19 mouse cellular contexts compared by ENCODE assay signal in genomic region chr15:42082436-42082835, GRCm38 (mm10).
DNase-seq lines count a peak whose midpoint lies in the region; ATAC-seq lines count a peak whose summit lies in the region.
"Had no signal": no experiment of that assay in that cellular context is flagged by ENCODE, and none has a peak within 500 bp of the region (broad histone marks: within the 10 kb centered on the region; RNA-seq: fewer than 3 reads in every experiment).

No protein-coding gene starts in this region.

- H3K9ac ChIP-seq in embryonic facial prominence, embryonic 13.5 days, result no peak overlapping the region
- H3K9ac ChIP-seq in embryonic facial prominence, embryonic 15.5 days, result no peak overlapping the region
- H3K9ac ChIP-seq: embryonic facial prominence, embryonic 12.5 days; forebrain, embryonic 12.5 days had no signal

- no peak overlapping the region for H3K4me2 ChIP-seq in embryonic facial prominence, embryonic 13.5 days
- no peak overlapping the region for H3K4me2 ChIP-seq in embryonic facial prominence, embryonic 15.5 days (replicated peaks)
- H3K4me2 ChIP-seq: embryonic facial prominence, embryonic 12.5 days; forebrain, embryonic 12.5 days had no signal

- H3K4me1 ChIP-seq in embryonic facial prominence, embryonic 13.5 days, result 0 out of 2 replicates have a peak, but pooled peaks cover 2% of the 10 kb centered on the region
- no peaks in the 10 kb centered on the region for H3K4me1 ChIP-seq in embryonic facial prominence, embryonic 15.5 days
- H3K4me1 ChIP-seq: embryonic facial prominence, embryonic 12.5 days; forebrain, embryonic 12.5 days had no signal

- H3K9me3 ChIP-seq in embryonic facial prominence, embryonic 13.5 days, result no peaks in the 10 kb centered on the region
- H3K9me3 ChIP-seq in embryonic facial prominence, embryonic 15.5 days (replicated peaks), result no peaks in the 10 kb centered on the region
- H3K9me3 ChIP-seq: embryonic facial prominence, embryonic 12.5 days; forebrain, embryonic 10.5 days; forebrain, embryonic 12.5 days had no signal

- no peak overlapping the region for H3K4me3 ChIP-seq in embryonic facial prominence, embryonic 13.5 days
- H3K4me3 ChIP-seq in embryonic facial prominence, embryonic 15.5 days (replicated peaks), result no peak overlapping the region
- H3K4me3 ChIP-seq: embryonic facial prominence, embryonic 12.5 days; erythroblast, embryonic 14.5 days; forebrain, embryonic 10.5 days; forebrain, embryonic 12.5 days had no signal

- no peak for ATAC-seq in embryonic facial prominence, embryonic 13.5 days (ENCODE audit: insufficient number of reproducible peaks, insufficient read depth, low FRiP score, low TSS enrichment, low read depth)
- ATAC-seq in embryonic facial prominence, embryonic 15.5 days (ENCODE audit: insufficient number of reproducible peaks, low FRiP score, low TSS enrichment, low read depth), result no peak
- ATAC-seq: forebrain, embryonic 14.5 days; forebrain, embryonic 16.5 days had no signal

- H3K27me3 ChIP-seq in embryonic facial prominence, embryonic 13.5 days, result no peaks in the 10 kb centered on the region
- no peaks in the 10 kb centered on the region for H3K27me3 ChIP-seq in embryonic facial prominence, embryonic 15.5 days
- H3K27me3 ChIP-seq: embryonic facial prominence, embryonic 12.5 days; forebrain, embryonic 12.5 days had no signal

- H3K27ac ChIP-seq in embryonic facial prominence, embryonic 13.5 days, result peak overlapping the region; percentile 78
- H3K27ac ChIP-seq in embryonic facial prominence, embryonic 15.5 days (replicated peaks), result 0 out of 2 replicates have a peak overlapping the region, but pooled peaks have one; percentile 52
- H3K27ac ChIP-seq: embryonic facial prominence, embryonic 12.5 days; forebrain, embryonic 10.5 days; forebrain, embryonic 12.5 days had no signal

- H3K36me3 ChIP-seq in embryonic facial prominence, embryonic 13.5 days, result no peaks in the 10 kb centered on the region
- H3K36me3 ChIP-seq in embryonic facial prominence, embryonic 15.5 days, result no peaks in the 10 kb centered on the region
- H3K36me3 ChIP-seq: embryonic facial prominence, embryonic 12.5 days; forebrain, embryonic 10.5 days; forebrain, embryonic 12.5 days had no signal

- WGBS in embryonic facial prominence, embryonic 13.5 days, result 22% methylated on average over 2 of the region's 2 CpGs
- 19% methylated on average over 2 of the region's 2 CpGs for WGBS in embryonic facial prominence, embryonic 15.5 days

- DNase-seq in adipocyte (ENCODE audit: low spot score), result peak; percentile 5
- DNase-seq in urinary bladder, postnatal 4 days (ENCODE audit: low spot score in 2 of 2), result no peak
- DNase-seq in kidney, postnatal 4 days, result no peak
- DNase-seq: adrenal gland, adult 8-10 months; adrenal gland, postnatal 14 days; adrenal gland, postnatal 36 days; cerebellum, adult 11-12 months; cerebellum, adult 2 months; cerebellum, adult 9-10 months; cerebellum, postnatal 10 days; cerebellum, postnatal 25 days had no signal
